Mouse (Mus musculus): ENCODE measurements around the gene Zfp568.
"Not testable (repeated sequence)": the region's sequence is repeated elsewhere in the genome, so short reads cannot be mapped to it uniquely, and the experiment has no call there.

The Zfp568 gene

DNA sequence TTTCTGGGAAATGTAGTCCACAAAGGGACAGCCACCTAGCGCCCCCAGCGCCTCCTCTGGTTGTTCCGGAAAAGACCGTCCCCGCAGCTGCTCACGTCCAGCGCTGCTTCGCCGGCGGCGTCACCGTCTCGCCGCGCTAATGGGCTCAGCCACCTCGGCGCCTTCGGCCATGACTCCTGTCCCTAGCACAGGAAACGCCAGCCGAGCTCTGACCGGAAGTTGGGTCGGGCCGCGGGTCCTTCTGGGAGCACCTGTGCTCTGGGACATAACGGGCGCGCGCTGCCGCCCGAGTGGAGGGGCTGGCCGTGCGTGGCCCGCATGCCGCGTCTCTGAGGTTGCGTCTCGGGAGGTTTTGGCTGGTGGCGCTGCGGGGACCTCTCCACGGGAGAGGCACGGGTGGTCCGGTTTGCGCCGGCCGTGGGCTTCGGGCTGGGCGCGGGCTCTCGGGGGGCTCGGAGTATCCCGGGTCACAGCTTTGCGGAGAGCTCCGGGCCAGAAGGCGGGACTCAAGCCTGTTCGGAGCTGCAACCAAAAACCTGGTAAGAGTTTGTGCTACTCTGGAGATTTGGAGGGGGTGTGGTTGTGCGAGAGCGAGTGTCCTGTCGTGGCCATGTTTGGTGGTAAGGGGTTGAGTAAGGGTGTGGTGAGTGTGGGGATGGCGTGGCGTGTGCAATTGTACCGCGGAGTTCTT, at the start of gene Zfp568:
TSS of gene Zfp568 (plus strand) at position 266 of the 691 bp plus-strand sequence.
- DNase-seq, result peak; percentile 90

GRCm38 (mm10) chr7:29938856-29939255, 44.9 kb upstream of the Zfp568 start:
- DNase-seq, result no peak

DNA sequence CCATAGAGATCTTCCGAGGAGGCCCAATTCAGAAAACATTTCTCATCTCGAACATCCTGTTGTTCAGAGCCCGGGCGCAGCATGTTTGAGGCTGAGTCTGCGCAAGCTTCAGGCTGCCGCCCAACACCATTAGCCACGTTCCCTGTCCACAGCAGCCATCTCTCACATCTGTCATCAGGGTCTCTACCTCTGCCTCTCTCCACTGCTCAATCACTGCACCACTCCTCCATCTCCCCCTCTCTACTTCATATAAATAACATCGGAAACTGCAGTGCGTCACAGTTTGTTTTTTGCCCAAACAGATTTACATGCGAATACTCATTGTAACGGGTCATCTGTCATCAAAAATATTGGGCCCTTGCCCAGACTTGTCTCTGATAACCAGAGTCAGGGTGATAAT, 42.7 kb upstream of the Zfp568 start:
- no peak for DNase-seq

DNA sequence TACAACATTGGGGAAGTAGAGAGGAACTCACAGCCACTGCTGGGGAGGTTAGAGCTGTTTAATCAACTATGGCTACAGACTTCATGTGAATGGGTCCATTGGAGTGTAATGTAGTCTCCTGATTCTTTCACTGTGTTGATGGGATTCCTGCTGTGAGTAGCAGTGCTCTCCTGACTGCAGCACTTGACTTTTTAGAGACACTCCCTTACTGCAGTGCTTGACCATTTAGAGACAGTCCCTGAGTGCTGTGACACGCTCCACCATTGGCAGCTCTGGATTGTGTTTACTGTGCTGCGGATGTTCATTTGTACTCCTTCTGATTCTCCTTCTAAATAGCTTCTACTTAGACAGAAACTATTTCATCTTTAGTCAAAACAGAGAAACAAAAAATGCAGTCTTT, 41.0 kb upstream of the Zfp568 start:
- DNase-seq, result no peak

DNA sequence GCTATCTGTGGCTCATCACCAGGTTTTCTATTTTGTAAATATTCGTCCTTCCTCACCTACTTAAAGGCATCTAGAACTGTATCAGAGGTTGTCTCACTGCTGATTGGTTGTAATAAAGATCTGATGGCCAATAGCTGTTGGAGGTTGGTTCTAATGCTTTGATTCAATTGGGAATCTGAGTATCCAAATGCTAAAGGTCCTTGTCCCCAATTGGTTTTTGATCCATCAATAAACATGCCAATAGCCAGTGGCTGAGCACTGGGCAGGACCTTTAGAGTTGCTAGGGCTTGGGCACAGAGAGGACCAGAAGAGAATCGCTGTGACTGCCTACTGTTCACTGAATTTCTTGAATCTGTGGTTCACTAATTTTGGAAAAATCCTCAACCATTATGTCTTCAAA, 40.0 kb upstream of the Zfp568 start:
- DNase-seq, result no peak

- DNase-seq, result no peak
Measured at GRCm38 (mm10) chr7:29944201-29944600, 39.6 kb upstream of the Zfp568 start.

DNA sequence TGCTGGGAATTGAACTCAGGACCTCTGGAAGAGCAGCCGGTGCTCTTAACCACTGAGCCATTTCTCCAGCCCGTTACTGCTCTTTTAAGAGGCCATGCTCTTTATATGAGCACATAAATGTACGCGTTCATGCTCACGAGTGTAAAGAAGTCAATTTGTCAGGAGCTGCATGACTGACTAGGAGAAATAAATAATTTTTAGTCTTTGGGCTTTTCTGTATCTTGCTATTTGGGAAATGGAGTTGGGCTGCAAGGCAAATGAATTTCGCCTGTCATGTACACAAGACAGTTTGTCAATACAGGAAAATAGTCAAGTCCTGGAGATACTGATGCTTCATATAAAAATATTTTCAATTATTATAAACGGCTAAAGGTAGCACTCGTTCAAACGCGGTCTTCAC, 30.7 kb upstream of the Zfp568 start:
- no peak for DNase-seq

DNA sequence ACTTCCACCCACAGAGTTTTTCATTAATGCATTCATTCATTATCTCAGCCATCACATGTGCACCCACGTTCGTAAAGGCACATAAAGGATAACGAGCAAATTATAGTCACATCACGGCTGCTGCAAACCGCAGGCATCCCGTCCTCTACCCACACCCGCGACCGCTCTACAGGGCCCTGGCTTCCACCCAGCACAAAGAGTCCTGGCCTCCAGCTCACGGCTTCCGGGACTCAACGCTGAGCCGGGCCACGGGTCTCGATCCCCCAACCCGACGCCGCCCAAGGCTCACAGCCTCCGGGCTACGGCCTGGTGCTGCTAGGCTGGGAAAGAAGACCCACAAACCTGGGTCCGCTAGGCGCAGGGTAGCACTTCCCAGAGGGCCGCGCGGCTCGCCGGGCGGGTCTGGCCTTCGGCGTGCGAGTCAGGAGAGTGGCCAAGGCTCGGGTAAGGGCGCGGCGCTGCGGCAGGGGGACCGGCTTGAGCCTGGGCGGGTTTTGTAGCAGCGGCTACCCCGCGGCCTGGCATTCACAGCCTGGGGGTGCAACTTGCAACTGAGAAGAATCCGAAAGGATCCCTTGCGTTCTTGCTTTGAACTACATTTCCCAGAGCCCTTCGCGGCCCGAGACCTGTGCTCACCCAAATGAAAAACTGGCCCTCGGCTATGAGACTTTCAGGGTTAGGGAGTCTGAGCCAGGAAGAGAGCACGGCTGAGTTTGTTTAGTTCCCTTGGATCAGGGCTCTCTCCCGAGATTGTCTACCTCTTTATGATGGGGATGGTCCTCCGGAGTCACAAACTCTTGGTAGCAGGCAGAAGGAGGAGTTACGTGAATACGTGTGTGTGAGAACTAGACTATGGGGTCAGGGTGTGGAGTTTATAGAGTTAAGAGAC, 30.0 kb upstream of the Zfp568 start, which contains the start of gene Zfp74:
TSS of gene Zfp74 (minus strand) at position 577 of the 889 bp plus-strand sequence.
- peak; percentile 85 for DNase-seq

DNA sequence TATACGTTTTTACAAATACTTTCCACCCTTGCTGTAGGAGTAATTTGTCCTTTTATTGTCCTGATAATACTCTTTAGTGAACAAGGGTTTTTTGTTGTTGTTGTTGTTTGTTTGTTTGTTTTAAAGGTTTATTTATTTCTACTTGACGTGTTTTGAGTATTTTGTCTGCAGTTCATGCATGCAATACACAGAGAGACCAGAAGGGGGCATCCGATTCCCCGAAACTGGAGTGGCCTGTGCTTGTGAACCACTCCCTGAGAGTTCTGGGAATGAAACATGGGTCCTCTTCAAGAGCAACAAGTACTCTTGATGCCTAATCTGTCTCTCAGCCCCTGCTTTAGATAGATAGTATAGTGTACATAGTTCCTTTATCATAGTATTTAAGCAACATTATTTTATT, 29.0 kb upstream of the Zfp568 start:
- no peak for DNase-seq

DNA sequence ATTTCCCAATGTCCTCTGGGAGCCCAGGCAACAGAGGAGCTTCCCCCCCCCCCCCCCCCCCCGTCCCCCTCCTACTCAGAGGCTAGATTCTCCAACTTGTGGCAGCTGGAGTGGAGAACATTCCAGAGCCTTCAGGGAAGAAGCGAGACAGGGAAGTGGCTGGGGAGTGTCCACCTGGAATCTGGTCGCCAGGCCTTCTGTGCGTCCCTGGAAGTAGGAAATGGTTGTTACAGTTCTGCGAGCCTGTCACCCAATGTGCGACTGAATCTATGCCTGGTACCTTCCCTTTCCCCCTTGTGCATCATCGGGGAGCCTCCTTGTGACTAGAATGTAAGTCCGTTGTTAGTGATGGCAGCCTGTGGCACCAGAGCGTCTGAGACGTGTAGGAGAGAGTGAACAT, 27.5 kb upstream of the Zfp568 start:
- peak; percentile 39 for DNase-seq

DNA sequence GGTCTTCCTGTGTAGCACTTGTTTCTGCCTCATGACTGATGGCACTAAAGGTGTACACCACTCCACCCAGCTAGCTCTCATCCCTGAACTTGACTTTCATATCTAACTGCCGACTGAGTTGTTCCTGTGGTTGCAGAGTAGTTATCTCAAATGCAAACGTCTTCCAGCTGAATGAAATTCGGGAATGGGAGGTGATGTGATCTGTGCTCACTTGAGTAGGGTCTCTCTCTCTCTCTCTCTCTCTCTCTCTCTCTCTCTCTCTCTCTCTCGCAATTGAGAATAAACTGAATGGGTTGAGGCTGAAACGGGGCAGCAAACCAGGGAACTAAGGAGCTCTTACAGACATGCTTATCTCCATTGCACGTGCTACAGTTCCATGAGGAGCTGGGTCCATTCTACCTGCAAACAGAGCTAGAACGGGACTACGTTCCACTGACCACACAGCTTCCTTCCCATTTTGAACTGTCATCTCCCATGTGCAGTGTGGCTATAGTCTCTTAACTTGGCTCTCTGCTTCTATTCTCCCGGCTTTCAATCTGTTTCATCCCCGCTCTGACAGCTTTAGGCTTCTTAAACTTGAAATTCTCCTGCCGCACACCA, 25.5 kb upstream of the Zfp568 start:
- no peak for DNase-seq

GRCm38 (mm10) chr7:29959004-29959403, 24.8 kb upstream of the Zfp568 start:
- DNase-seq, result no peak

GRCm38 (mm10) chr7:29965115-29965810, 18.5 kb upstream of the Zfp568 start:
- DNase-seq, result not testable (repeated sequence)

DNA sequence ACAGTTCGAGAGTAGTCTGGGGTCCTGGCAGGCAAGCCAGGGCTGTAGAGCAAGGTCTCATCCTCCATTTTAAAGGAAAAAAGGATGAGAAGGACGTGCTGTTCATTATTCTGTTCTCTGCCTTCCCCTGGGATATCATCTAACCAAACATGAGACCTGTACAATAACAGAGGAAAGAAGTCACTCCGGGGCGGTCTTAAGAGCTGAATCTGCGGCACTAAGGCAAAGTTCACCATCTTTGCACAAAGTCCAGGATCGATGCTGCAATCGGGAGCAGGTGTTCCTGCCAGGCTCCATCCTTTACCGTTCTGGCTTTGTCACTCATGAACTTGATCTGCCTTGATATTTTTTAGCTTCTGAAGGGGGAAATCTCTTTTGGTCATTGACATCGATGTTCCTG, 13.1 kb upstream of the Zfp568 start:
- no peak for DNase-seq

DNA sequence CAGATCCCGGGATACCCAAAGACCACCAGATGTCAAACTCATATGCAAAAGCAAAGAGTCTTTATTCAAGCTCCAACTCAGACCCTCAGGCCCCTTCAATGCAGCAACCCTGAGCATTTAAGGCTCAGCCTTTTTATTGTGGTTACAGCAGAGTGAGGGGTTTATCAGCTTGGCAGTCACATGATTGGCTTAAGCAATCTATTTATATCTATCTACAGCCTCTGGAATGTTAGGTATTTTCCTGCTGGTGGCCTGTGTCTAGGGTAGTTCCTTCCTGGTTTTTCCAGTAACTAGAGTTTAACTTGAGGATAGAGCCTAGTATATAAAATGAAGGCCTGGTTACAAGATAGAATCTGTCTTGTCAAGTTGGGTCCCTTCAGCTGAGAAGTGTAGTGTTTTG, 3.0 kb upstream of the Zfp568 start:
- DNase-seq, result no peak

GRCm38 (mm10) chr7:29981455-29981854, 2.3 kb upstream of the Zfp568 start:
- no peak for DNase-seq

GRCm38 (mm10) chr7:29981860-29982259, 1.9 kb upstream of the Zfp568 start:
- no peak for DNase-seq

DNA sequence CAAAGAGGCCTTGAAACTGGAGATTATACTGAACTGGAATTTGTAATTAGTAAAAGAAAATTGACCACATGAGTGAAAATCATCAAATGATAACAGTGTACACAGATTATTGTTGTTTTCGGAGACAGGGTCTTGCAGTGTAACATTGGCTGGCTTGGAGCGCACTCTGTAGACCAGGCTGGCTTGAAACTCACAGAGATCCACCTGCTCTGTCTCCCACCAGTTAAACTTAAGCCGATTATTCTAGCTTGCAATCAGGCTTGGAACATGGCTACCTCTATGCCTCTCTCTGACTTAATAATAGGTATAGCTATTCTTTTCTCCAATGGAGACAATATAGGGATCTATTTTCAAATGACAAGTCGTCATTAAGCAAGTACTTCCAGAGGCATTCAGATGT, 1.4 kb upstream of the Zfp568 start:
- no peak for DNase-seq

GRCm38 (mm10) chr7:29982931-29983330, 824 bp upstream of the Zfp568 start:
- no peak for DNase-seq

DNA sequence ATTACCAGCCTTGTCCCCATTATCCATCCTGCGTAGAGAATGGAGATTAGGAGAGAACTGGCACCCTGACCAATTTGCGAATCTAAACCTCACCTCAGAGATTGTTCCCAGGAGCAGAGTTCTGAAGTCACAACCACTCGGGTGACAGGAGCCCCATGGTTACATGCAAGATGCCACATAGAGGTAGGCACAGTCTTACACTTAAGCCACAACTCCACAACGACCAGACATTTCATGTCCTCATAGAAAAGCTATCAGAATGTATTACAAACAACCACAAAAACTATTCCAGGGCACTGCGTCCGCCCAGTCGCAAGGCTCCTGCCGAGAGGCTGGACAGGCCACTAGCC, 440 bp upstream of the Zfp568 start:
- DNase-seq, result no peak

GRCm38 (mm10) chr7:29986101-29986500, 2.3 kb downstream of the Zfp568 start:
- no peak for DNase-seq

DNA sequence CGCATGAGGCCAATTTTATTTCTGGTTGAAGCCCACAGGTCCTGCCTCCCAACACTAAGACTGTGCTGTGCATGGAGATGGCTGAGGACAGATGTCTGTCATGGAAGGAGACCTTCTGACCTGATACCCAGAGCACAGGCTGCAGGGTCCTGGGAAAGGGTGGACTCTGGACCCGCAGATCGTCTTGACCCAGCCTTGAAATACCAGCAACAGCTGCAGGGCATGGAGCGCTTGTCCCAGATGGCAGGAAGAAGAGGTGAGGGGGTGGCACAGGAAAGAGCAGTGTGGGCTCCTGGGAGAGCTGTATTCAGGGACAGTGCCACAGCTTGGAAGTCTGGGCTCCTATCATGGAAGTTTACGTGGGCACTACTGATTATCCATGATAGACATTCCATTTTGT, 3.8 kb downstream of the Zfp568 start:
- no peak for DNase-seq

- no peak for DNase-seq
Measured at GRCm38 (mm10) chr7:29989031-29989430, 5.3 kb downstream of the Zfp568 start.

Data from right cerebral cortex, postnatal 25 days (tissue).